Mouse (Mus musculus) forebrain, embryonic 14.5 days (tissue): ENCODE measurements around the gene Palld. TPM values are rescaled to one million over a fixed set of nuclear protein-coding genes. Genes with fewer than 3 reads are reported as not detected.

ENCODE experiments used
- ATAC-seq: fragments of 200-750 bp; cut with Nextera tagmentation; 2 replicates; pipeline ENCODE4 v1.8.0; 2017; ENCODE audit warnings: mild to moderate bottlenecking, moderate library complexity
- DNase-seq: peaks from one replicate; pipeline ENCODE4 v3.0.0-alpha.2; 2015; ENCODE audit warnings: low spot score
- H3K27ac ChIP-seq: fragments of 300-500 bp; sonication (generic); 2 replicates; pipeline ENCODE4 v1.5.1; 2014; ENCODE audit warnings: low read depth, mild to moderate bottlenecking, control low read depth, low read length, moderate library complexity
- H3K27me3 ChIP-seq: fragments of 300-500 bp; sonication (generic); replicated peaks from 2 replicates; pipeline ENCODE4 v1.6.1; 2014; ENCODE audit warnings: low read length, control low read depth, mixed read lengths; ENCODE audit not compliant: control insufficient read depth, insufficient read depth
- H3K36me3 ChIP-seq: fragments of 300-500 bp; sonication (generic); 2 replicates; pipeline ENCODE4 v1.6.1; 2014; ENCODE audit warnings: low read length, control low read depth; ENCODE audit not compliant: control insufficient read depth, insufficient read depth
- H3K4me1 ChIP-seq: fragments of 300-500 bp; sonication (generic); 2 replicates; pipeline ENCODE4 v1.6.1; 2014; ENCODE audit warnings: antibody characterized with exemption, low read length, control low read depth; ENCODE audit not compliant: control insufficient read depth, insufficient read depth
- H3K4me2 ChIP-seq: fragments of 300-500 bp; sonication (generic); 2 replicates; pipeline ENCODE4 v1.6.1; 2014; ENCODE audit warnings: mild to moderate bottlenecking, control low read depth, low read length
- H3K4me3 ChIP-seq: fragments of 300-500 bp; sonication (generic); 2 replicates; pipeline ENCODE4 v1.5.1; 2014; ENCODE audit warnings: low read depth, low read length, control low read depth
- H3K9ac ChIP-seq: fragments of 300-500 bp; sonication (generic); 2 replicates; pipeline ENCODE4 v1.6.1; 2014; ENCODE audit warnings: mild to moderate bottlenecking, low read length, control low read depth, moderate library complexity
- H3K9me3 ChIP-seq: fragments of 300-500 bp; sonication (generic); replicated peaks from 2 replicates; pipeline ENCODE4 v1.6.1; 2016; ENCODE audit warnings: low read length, control low read depth, mixed read lengths; ENCODE audit not compliant: control insufficient read depth
- WGBS: fragments of 180-500 bp; shearing (Covaris S2); extraction: QIAGEN DNeasy Blood & Tissue Kit; methylation state at CpG from one replicate; pipeline ENCODE4 v1.1.7; 2014; 5-methylcytosine and 5-hydroxymethylcytosine counted together
- polyA plus RNA-seq: library from polyadenylated mRNA; unstranded; fragments of >200 nt; fragmentation: Nextera tagmentation; extraction: Ambion mirVana; gene quantifications from 2 replicates; pipeline ENCODE4 v1.2.1, GENCODE M21; 2014

The Palld gene
- polyA plus RNA-seq, 1 experiment from 2014 or later, result 15.9 TPM

DNA sequence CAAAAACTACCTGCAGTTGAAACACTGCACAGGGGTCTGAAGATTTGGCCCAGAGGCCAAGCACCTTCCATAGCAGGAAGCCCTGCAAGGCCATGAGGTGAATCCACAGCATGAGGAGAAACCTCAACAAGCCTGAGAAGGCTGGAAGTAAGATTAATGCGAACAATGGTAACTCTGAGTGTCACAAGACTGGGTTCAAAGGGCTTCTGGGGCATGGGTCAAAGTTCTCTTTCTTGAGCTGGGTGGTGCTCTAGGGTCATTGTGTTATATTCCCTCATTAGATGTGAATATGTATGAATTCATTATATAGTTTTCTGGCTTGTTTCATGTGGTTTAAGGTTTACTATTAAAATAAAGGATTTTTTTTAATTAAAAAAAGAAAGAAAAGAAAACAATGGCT is 267.7 kb downstream of the Palld start:
- ATAC-seq (no peak), DNase-seq (no peak)
- Histone ChIP-seq H3K36me3 (no peaks in the 10 kb centered on the region), H3K4me1 (no peaks in the 10 kb centered on the region), H3K4me2 (no peak overlapping the region), H3K27ac (no peak overlapping the region), H3K27me3 (no peaks in the 10 kb centered on the region), H3K9me3 (no peaks in the 10 kb centered on the region), H3K4me3 (no peak overlapping the region), H3K9ac (no peak overlapping the region)
- WGBS, result 75% methylated on average over 1 of the region's 1 CpGs

DNA sequence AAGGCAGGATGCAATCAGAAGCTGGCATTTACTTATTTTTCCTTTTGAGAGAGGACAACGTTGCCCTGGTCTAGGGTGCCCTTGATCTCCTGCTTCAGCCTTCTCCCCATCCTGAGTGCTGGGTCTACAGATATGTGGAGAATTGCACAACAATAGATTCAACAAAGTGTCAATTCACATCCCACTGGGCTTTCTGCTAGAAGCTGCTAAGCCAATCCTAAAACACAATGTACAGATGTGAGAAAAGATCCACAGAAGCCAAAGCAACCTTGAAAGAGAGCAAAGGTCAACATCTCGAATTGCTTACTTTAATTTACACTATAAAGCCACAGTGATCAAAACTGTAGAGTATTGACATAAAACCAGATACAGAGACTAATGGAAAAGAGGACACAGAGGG is 270.2 kb downstream of the Palld start:
- Histone ChIP-seq H3K4me3 (no peak overlapping the region), H3K36me3 (no peaks in the 10 kb centered on the region), H3K4me1 (no peaks in the 10 kb centered on the region), H3K27ac (no peak overlapping the region), H3K9ac (no peak overlapping the region), H3K27me3 (no peaks in the 10 kb centered on the region), H3K4me2 (no peak overlapping the region), H3K9me3 (no peaks in the 10 kb centered on the region)
- WGBS, result 65% methylated on average over 2 of the region's 2 CpGs
- ATAC-seq, result no peak
- DNase-seq, result no peak

DNA sequence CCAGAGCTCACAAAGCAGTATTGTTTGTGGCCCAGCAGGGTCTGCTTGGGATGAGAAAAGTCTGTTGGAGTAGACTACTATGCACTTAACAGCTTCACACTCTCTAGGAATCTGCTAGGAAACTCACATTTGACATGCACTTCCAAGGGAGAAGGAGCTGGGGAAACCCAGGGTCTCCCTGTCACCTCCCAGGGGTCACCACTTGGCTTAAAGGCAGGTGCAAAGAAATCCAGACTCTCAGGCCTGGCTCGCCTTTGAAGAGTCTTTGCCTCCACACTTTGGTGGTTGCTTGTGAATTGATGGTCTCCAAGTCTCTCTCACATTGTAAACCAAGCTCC is 272.9 kb downstream of the Palld start:
- Histone ChIP-seq H3K36me3 (no peaks in the 10 kb centered on the region), H3K4me2 (no peak overlapping the region), H3K27ac (no peak overlapping the region), H3K4me3 (no peak overlapping the region), H3K9ac (no peak overlapping the region), H3K27me3 (no peaks in the 10 kb centered on the region), H3K9me3 (no peaks in the 10 kb centered on the region), H3K4me1 (no peaks in the 10 kb centered on the region)
- no peak for DNase-seq
- WGBS, result 25% methylated on average over 1 of the region's 1 CpGs
- ATAC-seq, result no peak

DNA sequence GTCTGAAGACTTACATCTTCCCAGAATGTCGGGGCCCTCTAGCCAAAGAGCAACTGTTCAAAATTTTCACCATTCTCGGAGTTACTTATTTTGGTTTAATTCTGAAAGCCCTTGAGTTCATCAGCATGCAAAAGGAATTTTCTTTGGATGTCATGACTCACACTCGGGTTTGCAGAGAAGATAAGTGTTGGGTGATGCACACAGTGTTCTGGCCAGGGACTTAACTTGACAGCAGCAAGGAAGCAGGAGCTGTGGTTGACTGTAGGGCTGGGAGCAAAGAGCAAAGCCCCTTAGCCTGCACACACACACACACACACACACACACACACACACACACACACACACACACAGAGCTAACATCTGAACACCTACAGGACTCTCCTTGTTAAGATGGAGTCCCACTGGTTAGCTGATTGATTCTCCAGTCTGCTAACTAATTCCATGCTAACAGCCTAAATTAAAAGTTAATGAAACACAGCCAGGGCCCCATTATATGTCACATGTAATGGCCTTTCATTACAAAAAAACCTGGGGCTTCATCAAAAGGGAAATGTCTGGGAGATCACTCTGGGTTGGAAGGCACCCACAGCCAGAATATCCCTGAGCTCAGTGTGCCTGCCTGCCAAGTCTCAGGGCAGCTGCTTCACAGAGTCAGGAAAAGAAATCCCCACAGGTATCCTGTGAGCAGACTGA is 273.4 kb downstream of the Palld start:
- ATAC-seq (no peak; the same call in 1 of the 2 replicates), DNase-seq (peak; percentile 33)
- Histone ChIP-seq H3K4me3 (no peak overlapping the region), H3K4me2 (no peak overlapping the region), H3K4me1 (no peaks in the 10 kb centered on the region), H3K27ac (no peak overlapping the region), H3K27me3 (no peaks in the 10 kb centered on the region), H3K9ac (no peak overlapping the region), H3K36me3 (no peaks in the 10 kb centered on the region), H3K9me3 (no peaks in the 10 kb centered on the region)
- 77% methylated on average over 3 of the region's 3 CpGs for WGBS

DNA sequence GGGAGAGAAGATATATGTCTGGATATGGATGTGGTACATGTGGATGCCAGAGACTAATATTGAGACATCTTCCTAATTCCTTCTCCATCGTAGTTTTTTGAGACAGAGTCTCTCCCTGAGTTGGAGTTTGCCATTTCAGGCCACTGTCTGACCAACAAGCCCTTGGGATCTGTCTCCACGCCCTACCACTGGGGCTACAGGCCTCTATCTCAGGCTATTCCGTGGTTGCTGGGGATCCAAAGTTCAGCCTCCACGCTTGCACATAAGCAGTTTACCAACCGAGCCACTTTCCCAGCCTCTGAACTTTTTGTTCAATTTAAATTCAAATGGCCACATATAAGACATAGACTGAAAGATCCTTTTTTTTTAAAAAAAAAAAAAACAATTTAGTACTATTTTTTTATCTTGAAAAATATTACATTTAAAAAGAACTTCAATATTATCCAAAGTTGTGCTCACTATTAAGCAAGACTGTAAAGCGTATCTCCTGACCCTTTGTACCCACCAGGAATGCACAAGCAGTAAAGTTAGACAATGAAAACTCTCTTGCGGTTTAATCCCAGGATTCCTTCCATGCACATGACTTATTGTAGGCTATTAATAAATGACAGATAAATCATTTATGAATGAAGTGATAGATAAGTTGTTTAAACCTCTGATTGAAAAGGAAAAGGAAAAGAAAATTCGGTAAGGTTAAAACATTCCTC is 276.1 kb downstream of the Palld start:
- H3K4me2 ChIP-seq, result no peak overlapping the region
- 92% methylated on average over 8 of the region's 8 CpGs for WGBS
- no peak overlapping the region for H3K4me3 ChIP-seq
- H3K4me1 ChIP-seq, result peaks cover 4% of the 10 kb centered on the region; the same call in 1 of the 2 replicates
- H3K9ac ChIP-seq, result no peak overlapping the region
- H3K27ac ChIP-seq, result no peak overlapping the region
- ATAC-seq, result no peak
- H3K36me3 ChIP-seq, result no peaks in the 10 kb centered on the region
- H3K9me3 ChIP-seq, result no peaks in the 10 kb centered on the region
- DNase-seq, result no peak
- no peaks in the 10 kb centered on the region for H3K27me3 ChIP-seq

DNA sequence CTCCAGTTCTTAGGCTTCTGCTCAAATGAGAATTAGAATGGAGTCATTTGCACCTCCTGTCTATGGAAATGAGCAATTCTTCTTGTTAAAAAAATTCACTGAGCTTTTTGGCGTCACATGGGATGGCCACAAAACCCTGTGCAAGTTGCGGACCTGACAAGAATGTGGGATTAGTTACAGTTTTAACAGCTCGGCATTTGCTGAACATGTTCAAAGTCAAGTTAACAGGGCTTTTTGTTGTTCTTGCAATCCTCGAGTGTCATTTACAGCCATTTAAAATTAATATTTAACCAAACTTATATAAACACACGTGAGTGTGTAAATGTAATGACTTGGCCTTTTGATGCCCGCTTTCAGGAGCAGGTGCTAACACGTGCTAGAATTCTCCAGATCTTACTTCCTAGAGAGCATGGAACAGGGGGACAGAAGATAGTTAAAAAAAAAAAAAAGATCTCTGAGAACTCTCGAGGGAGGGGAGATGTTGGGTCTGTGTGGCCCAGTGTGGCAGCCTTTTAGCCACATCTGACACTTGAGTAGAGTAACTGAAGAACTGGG is 276.8 kb downstream of the Palld start:
- Histone ChIP-seq H3K27me3 (no peaks in the 10 kb centered on the region), H3K36me3 (no peaks in the 10 kb centered on the region), H3K9ac (no peak overlapping the region), H3K4me3 (no peak overlapping the region), H3K9me3 (no peaks in the 10 kb centered on the region), H3K4me1 (peaks cover 4% of the 10 kb centered on the region; the same call in 1 of the 2 replicates), H3K27ac (no peak overlapping the region), H3K4me2 (no peak overlapping the region)
- WGBS, result 83% methylated on average over 8 of the region's 8 CpGs
- ATAC-seq, result no peak
- DNase-seq, result no peak

DNA sequence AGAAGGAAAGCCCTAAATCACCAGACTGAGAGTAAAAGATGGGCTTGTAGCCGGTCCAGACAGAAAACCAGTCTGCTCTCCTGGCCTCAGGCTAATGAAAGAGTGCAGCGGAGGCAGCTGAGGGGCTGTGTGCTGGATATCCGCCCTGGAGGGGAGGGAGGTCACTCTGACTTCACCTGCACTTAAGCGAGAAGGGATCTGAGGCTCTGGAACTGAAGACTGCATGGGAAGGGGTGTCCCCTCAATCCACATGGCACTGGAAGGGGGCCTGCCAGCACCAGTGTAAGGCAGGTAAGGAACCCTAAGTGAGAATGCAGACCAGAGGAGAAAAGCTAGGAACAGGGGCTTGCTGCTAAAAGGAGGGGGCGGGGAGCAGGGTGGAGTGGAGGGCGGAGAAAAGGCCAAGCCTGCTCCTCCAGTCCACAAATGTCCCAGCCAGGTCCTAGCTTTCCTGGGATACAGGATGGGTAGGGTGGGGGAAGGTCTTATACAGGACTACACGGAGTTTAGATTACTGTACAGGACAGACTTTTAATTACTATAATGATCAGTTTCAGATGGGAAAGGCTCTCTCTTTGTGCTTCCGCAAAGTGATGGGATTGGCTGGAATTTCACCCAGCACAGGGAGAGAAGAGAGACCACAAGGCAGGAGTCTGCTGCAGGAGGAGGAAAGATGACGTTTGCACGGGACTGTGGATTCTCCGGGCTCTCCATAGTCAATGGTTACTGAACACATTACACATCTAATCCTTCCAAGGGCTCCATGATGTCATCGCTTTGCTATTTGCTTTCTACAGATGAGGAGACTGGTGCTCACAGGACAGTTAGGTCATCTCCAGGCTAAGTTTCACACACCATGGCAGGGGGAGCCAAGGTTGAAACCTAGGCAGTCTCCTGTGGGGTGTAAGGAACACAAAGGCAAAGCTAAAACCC is 278.7 kb downstream of the Palld start:
- Histone ChIP-seq H3K4me2 (no peak overlapping the region), H3K27me3 (no peaks in the 10 kb centered on the region), H3K9ac (no peak overlapping the region; the same call in 1 of the 2 replicates), H3K27ac (no peak overlapping the region), H3K4me3 (no peak overlapping the region), H3K9me3 (no peaks in the 10 kb centered on the region), H3K4me1 (peaks cover 4% of the 10 kb centered on the region; the same call in 1 of the 2 replicates), H3K36me3 (no peaks in the 10 kb centered on the region)
- 21% methylated on average over 12 of the region's 12 CpGs for WGBS
- DNase-seq (peak; percentile 8), ATAC-seq (peak; percentile 54; the same call in 1 of the 2 replicates)

DNA sequence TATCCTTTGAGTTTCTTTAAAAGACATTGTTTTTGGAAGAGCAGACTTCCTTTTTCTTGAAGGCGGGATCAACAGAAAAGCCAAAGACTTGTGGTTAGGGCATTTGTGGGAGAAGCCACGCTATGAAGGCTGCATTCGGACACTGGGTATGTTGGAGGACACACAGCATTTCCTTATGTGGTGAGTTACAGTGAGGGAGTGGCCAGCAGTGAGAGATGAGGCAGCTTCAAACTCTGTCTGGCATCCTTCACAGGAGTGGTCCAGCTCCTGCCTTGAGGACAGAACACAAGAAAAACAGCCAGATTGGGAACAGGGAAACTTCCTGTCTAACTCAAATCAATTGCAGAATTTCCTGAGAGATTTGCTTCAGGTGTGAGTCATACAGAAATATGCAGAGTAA is 281.2 kb downstream of the Palld start:
- Histone ChIP-seq H3K4me1 (peaks cover 4% of the 10 kb centered on the region; the same call in 1 of the 2 replicates), H3K27me3 (no peaks in the 10 kb centered on the region), H3K4me2 (no peak overlapping the region), H3K36me3 (no peaks in the 10 kb centered on the region), H3K4me3 (no peak overlapping the region), H3K27ac (no peak overlapping the region), H3K9ac (no peak overlapping the region), H3K9me3 (no peaks in the 10 kb centered on the region)
- ATAC-seq (no peak), DNase-seq (no peak)
- 93% methylated on average over 3 of the region's 3 CpGs for WGBS
